In the genomic region with DNA sequence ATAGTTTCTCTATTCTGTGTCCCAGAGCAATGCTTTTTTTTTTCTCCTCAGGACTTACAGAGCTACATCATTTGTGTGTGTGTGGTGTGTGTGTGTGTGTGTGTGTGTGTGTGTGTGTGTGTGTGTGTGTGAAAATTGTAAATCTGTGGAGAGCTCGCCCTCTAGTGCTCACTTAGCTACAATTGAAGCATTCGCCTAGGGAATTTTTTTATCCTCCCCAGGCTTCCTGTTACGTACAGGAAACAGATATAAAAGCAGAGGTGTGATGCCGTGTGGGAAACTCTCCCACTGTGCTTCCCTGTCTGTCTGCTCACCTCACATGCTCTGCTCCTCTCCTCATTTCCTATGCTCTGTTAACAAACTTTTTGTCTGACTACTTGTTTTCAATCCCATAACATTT, we compare ENCODE assay signal across 9 mouse cellular contexts. TPM values are rescaled to one million over a fixed set of nuclear protein-coding genes. Genes with fewer than 3 reads are reported as not detected.
DNase-seq lines count a peak whose midpoint lies in the region; ATAC-seq and TF ChIP-seq lines count a peak whose summit lies in the region.
"Had no signal": no experiment of that assay in that cellular context is flagged by ENCODE, and none has a peak within 500 bp of the region (broad histone marks: within the 10 kb centered on the region; RNA-seq: fewer than 3 reads in every experiment).

No protein-coding gene starts in this region.

- peak; percentile 42 for TF ChIP-seq CTCF in Patski (IDR thresholded peaks at IDR 0.05)

- peak; percentile 85 for DNase-seq in heart, adult 11 months
- no peak for DNase-seq in Patski (ENCODE audit: low read depth, low spot score)
- DNase-seq in layer of hippocampus, adult 11-12 months (ENCODE audit: low spot score): peak; percentile 64
- DNase-seq in spleen, postnatal 36 days (ENCODE audit: low spot score in 2 of 2): peak; percentile 2 to 14

- H3K4me3 ChIP-seq in heart, embryonic 11.5 days (ENCODE audit: low read depth, low read length): no peak overlapping the region
- no peak overlapping the region for H3K4me3 ChIP-seq in heart, embryonic 14.5 days (ENCODE audit: control insufficient read depth in 1 of 2, insufficient read depth in 1 of 2, low read depth in 1 of 2, low read length in 2 of 2)
- H3K4me3 ChIP-seq in lung, embryonic 16.5 days (ENCODE audit: low read length): no peak overlapping the region
- H3K4me3 ChIP-seq: lung, embryonic 15.5 days had no signal

- no peak for ATAC-seq in heart, embryonic 11.5 days (replicated peaks; ENCODE audit: insufficient number of reproducible peaks, low FRiP score, low TSS enrichment)
- ATAC-seq in Patski: no peak
- ATAC-seq in common myeloid progenitor, adult 5-6 weeks (replicated peaks; ENCODE audit: low read depth, poor library complexity, severe bottlenecking): peak; percentile 88
- ATAC-seq in heart, embryonic 14.5 days (ENCODE audit: insufficient number of reproducible peaks, insufficient read depth, low FRiP score, low read depth): no peak
- ATAC-seq in lung, embryonic 16.5 days (ENCODE audit: low read depth): no peak

- H3K9ac ChIP-seq in heart, embryonic 11.5 days (ENCODE audit: low read depth, low read length): no peak overlapping the region
- no peak overlapping the region for H3K9ac ChIP-seq in heart, embryonic 14.5 days (ENCODE audit: low read length)
- H3K9ac ChIP-seq in lung, embryonic 16.5 days (ENCODE audit: low read length): 0 out of 2 replicates have a peak overlapping the region, but pooled peaks have one; percentile 28
- H3K9ac ChIP-seq: lung, embryonic 15.5 days had no signal

- in situ Hi-C loops in Patski (cut with MboI; ENCODE audit: low pct_unique_long_range_greater_than_20kb): no loop called here

- no peaks in the 10 kb centered on the region for H3K9me3 ChIP-seq in heart, embryonic 11.5 days (replicated peaks; ENCODE audit: control insufficient read depth, low read length)
- no peaks in the 10 kb centered on the region for H3K9me3 ChIP-seq in heart, embryonic 14.5 days (ENCODE audit: control insufficient read depth, low read length)
- H3K9me3 ChIP-seq in lung, embryonic 16.5 days (ENCODE audit: control insufficient read depth, low read length): no peaks in the 10 kb centered on the region
- H3K9me3 ChIP-seq: lung, embryonic 15.5 days had no signal

- H3K36me3 ChIP-seq in heart, embryonic 11.5 days (ENCODE audit: control insufficient read depth, insufficient read depth, low read length): peaks cover 3% of the 10 kb centered on the region; the same call in 1 of the 2 replicates
- H3K36me3 ChIP-seq in heart, embryonic 14.5 days (ENCODE audit: control insufficient read depth, insufficient read depth, low read length): peaks cover 58% of the 10 kb centered on the region
- peaks cover 5% of the 10 kb centered on the region; the same call in 1 of the 2 replicates for H3K36me3 ChIP-seq in lung, embryonic 16.5 days (ENCODE audit: control insufficient read depth, insufficient read depth, low read length)

- CTCF ChIA-PET in Patski (lab: Charles Lee): interaction anchor here (1.2 to 2.8 kb wide), 5 partner anchors 10 to 112 kb away, joined by 3 to 12 read pairs (median 3); no protein-coding TSS in a partner anchor

- no peak overlapping the region for H3K4me2 ChIP-seq in heart, embryonic 11.5 days
- H3K4me2 ChIP-seq in heart, embryonic 14.5 days (ENCODE audit: low read length): peak overlapping the region; percentile 37; the same call in 1 of the 2 replicates
- H3K4me2 ChIP-seq in lung, embryonic 16.5 days (ENCODE audit: low read depth, low read length): no peak overlapping the region
- H3K4me2 ChIP-seq: lung, embryonic 15.5 days had no signal

- H3K27ac ChIP-seq in heart, embryonic 11.5 days (ENCODE audit: low read depth, low read length): no peak overlapping the region
- H3K27ac ChIP-seq in heart, embryonic 14.5 days (replicated peaks in 1 of 2; ENCODE audit: control insufficient read depth in 1 of 2, insufficient read depth in 1 of 2, low read depth in 2 of 2, low read length in 2 of 2): 0 out of 4 replicates have a peak overlapping the region, but pooled peaks have one; percentile 28 to 33
- no peak overlapping the region for H3K27ac ChIP-seq in lung, embryonic 16.5 days (ENCODE audit: low read length)
- H3K27ac ChIP-seq: lung, embryonic 15.5 days had no signal

- WGBS in heart, embryonic 11.5 days (ENCODE audit: insufficient replicate concordance): 35% methylated on average over 4 of the region's 4 CpGs
- 22% methylated on average over 4 of the region's 4 CpGs for WGBS in heart, embryonic 14.5 days
- WGBS in lung, embryonic 16.5 days: 36% methylated on average over 4 of the region's 4 CpGs

- H3K4me1 ChIP-seq in heart, embryonic 11.5 days (ENCODE audit: control insufficient read depth, insufficient read depth, low read length): no peaks in the 10 kb centered on the region
- no peaks in the 10 kb centered on the region for H3K4me1 ChIP-seq in heart, embryonic 14.5 days (ENCODE audit: control insufficient read depth in 2 of 2, insufficient read depth in 2 of 2, low read length in 2 of 2)
- no peaks in the 10 kb centered on the region for H3K4me1 ChIP-seq in lung, embryonic 16.5 days (replicated peaks; ENCODE audit: control insufficient read depth, insufficient read depth, low read length)
- H3K4me1 ChIP-seq: lung, embryonic 15.5 days had no signal

- H3K27me3 ChIP-seq in heart, embryonic 11.5 days (ENCODE audit: control insufficient read depth, insufficient read depth, low read length): no peaks in the 10 kb centered on the region
- H3K27me3 ChIP-seq in Patski: no peaks in the 10 kb centered on the region
- H3K27me3 ChIP-seq in heart, embryonic 14.5 days (ENCODE audit: control insufficient read depth, insufficient read depth, low read length): no peaks in the 10 kb centered on the region
- no peaks in the 10 kb centered on the region for H3K27me3 ChIP-seq in lung, embryonic 16.5 days (ENCODE audit: control insufficient read depth, insufficient read depth, low read depth, low read length)
- H3K27me3 ChIP-seq: lung, embryonic 15.5 days had no signal

- POLR2A ChIA-PET in Patski (lab: Charles Lee): no interaction called here

RNA-seq across cellular contexts. Expression of a gene that starts 55.6 kb away (rescaled TPM):
- 463 and 480 TPM in 2 replicates for polyA plus RNA-seq in heart, embryonic 11.5 days (2014; fragmentation: Nextera tagmentation; extraction: Ambion mirVana)
- polyA plus RNA-seq in Patski (2021): 715 TPM
- 519 and 575 TPM in 2 replicates for total RNA-seq in common myeloid progenitor, adult 5-6 weeks (2017)
- 362 and 403 TPM in 2 replicates for polyA plus RNA-seq in heart, embryonic 14.5 days (2014; fragmentation: Nextera tagmentation; extraction: Ambion mirVana)
- polyA plus RNA-seq in lung, embryonic 16.5 days (2015; fragmentation: Nextera tagmentation; extraction: Ambion mirVana): 678 and 681 TPM in 2 replicates

Comparison
In these comparisons a context has a peak if more than half of its experiments do, and no peak if none do; other contexts are left out.
1. H3K27ac ChIP-seq: peak in heart, embryonic 14.5 days (2 of 2); none in heart, embryonic 11.5 days (single experiment) and lung, embryonic 16.5 days (single experiment).